Mouse (Mus musculus) neural tube, embryonic 15.5 days (tissue): ENCODE measurements around the gene Ctnnd2. TPM values are rescaled to one million over a fixed set of nuclear protein-coding genes. Genes with fewer than 3 reads are reported as not detected.

ENCODE experiments used
- ATAC-seq: fragments of 200-750 bp; cut with Nextera tagmentation; 2 replicates; pipeline ENCODE4 v1.8.0; 2017; ENCODE audit warnings: mild to moderate bottlenecking, moderate TSS enrichment, moderate library complexity; ENCODE audit not compliant: low FRiP score
- H3K27ac ChIP-seq: fragments of 300-500 bp; sonication (generic); replicated peaks from 2 replicates; pipeline ENCODE4 v1.5.1; 2015; ENCODE audit warnings: mild to moderate bottlenecking, inconsistent platforms
- H3K27me3 ChIP-seq: fragments of 300-500 bp; sonication (generic); replicated peaks from 2 replicates; pipeline ENCODE4 v1.6.1; 2015; ENCODE audit warnings: inconsistent platforms
- H3K36me3 ChIP-seq: fragments of 300-500 bp; sonication (generic); 2 replicates; pipeline ENCODE4 v1.6.1; 2015; ENCODE audit warnings: inconsistent platforms
- H3K4me1 ChIP-seq: fragments of 300-500 bp; sonication (generic); 2 replicates; pipeline ENCODE4 v1.6.1; 2015; ENCODE audit warnings: inconsistent platforms
- H3K4me2 ChIP-seq: fragments of 300-500 bp; sonication (generic); 2 replicates; pipeline ENCODE4 v1.6.1; 2015; ENCODE audit warnings: inconsistent platforms, mild to moderate bottlenecking, moderate library complexity
- H3K4me3 ChIP-seq: fragments of 300-500 bp; sonication (generic); replicated peaks from 2 replicates; pipeline ENCODE4 v1.5.1; 2015; ENCODE audit warnings: mild to moderate bottlenecking, inconsistent platforms
- H3K9ac ChIP-seq: fragments of 300-500 bp; sonication (generic); replicated peaks from 2 replicates; pipeline ENCODE4 v1.6.1; 2015; ENCODE audit warnings: mild to moderate bottlenecking, inconsistent platforms
- H3K9me3 ChIP-seq: fragments of 300-500 bp; sonication (generic); replicated peaks from 2 replicates; pipeline ENCODE4 v1.6.1; 2016; ENCODE audit warnings: inconsistent platforms
- WGBS: fragments of 180-500 bp; shearing (Covaris S2); methylation state at CpG from one replicate; pipeline ENCODE4 v1.1.7; 2015; ENCODE audit warnings: mixed read lengths; 5-methylcytosine and 5-hydroxymethylcytosine counted together
- polyA plus RNA-seq: library from polyadenylated mRNA; unstranded; fragments of >200 nt; fragmentation: Nextera tagmentation; extraction: Ambion mirVana; gene quantifications from 2 replicates; pipeline ENCODE4 v1.2.1, GENCODE M21; 2015

Gene Ctnnd2
- polyA plus RNA-seq, 1 experiment from 2014 or later, result 67.4 TPM

- Histone ChIP-seq H3K4me3 (no peak overlapping the region), H3K36me3 (peaks cover 7% of the 10 kb centered on the region), H3K27ac (no peak overlapping the region), H3K9ac (no peak overlapping the region), H3K4me2 (no peak overlapping the region), H3K9me3 (no peaks in the 10 kb centered on the region), H3K4me1 (peaks cover 11% of the 10 kb centered on the region; the same call in 1 of the 2 replicates), H3K27me3 (no peaks in the 10 kb centered on the region)
- WGBS, result 71% methylated on average over 6 of the region's 6 CpGs
- no peak for ATAC-seq
Measured at GRCm38 (mm10) chr15:31008594-31008993, 836.2 kb downstream of the Ctnnd2 start.

DNA sequence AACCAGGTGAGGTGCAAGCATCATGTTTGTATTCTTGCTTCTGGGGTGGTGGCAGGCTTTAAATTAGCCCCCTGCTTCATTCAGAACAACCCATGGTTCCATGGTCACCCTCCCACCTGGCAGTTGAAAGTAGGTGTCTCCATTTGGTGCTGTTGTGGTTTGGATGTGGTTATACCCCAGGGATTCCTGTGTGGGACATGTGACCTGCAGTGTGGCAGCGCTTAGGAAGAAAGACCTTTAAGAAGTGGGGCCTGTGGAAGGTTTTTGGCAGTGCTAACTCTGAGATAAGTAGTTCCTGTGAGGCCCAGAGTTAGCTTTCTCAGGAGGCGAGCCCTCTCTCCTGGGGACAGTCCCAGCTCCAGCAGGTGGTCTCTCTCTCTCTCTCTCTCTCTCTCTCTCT, 848.4 kb downstream of the Ctnnd2 start:
- H3K9ac ChIP-seq, result no peak overlapping the region
- H3K4me2 ChIP-seq, result no peak overlapping the region
- no peaks in the 10 kb centered on the region for H3K4me1 ChIP-seq
- H3K27me3 ChIP-seq, result no peaks in the 10 kb centered on the region
- H3K9me3 ChIP-seq, result no peaks in the 10 kb centered on the region
- H3K4me3 ChIP-seq, result no peak overlapping the region
- no peak for ATAC-seq
- WGBS, result 84% methylated on average over 2 of the region's 2 CpGs
- H3K36me3 ChIP-seq, result peaks cover 7% of the 10 kb centered on the region; the same call in 1 of the 2 replicates
- no peak overlapping the region for H3K27ac ChIP-seq

GRCm38 (mm10) chr15:31022012-31022411, 849.6 kb downstream of the Ctnnd2 start:
- Histone ChIP-seq H3K4me2 (no peak overlapping the region), H3K4me1 (no peaks in the 10 kb centered on the region), H3K27me3 (no peaks in the 10 kb centered on the region), H3K27ac (no peak overlapping the region), H3K4me3 (no peak overlapping the region), H3K9me3 (no peaks in the 10 kb centered on the region), H3K36me3 (peaks cover 14% of the 10 kb centered on the region), H3K9ac (no peak overlapping the region)
- WGBS, result 60% methylated on average over 1 of the region's 1 CpGs
- ATAC-seq, result no peak

DNA sequence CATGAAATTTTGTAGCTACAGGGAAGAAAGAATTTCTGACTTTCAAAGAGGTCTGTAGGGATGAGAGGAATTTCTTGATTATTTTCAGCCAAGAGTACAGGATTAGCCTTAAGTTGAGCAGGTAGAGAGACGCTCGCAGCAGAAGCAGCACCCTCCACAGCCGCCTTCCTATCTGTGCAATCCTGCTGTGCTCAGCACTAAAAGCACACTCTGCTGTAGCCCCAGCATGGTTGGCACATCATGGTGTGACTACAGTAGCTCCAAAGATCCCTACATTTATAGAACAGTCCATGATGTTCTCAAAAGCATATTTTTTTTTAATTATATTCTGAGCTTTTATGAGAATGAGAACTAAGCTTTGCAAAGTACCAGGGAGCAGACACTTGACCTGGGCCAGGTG, 850.1 kb downstream of the Ctnnd2 start:
- H3K9me3 ChIP-seq, result no peaks in the 10 kb centered on the region
- H3K36me3 ChIP-seq, result peaks cover 19% of the 10 kb centered on the region
- no peak for ATAC-seq
- no peaks in the 10 kb centered on the region for H3K27me3 ChIP-seq
- WGBS, result 94% methylated on average over 3 of the region's 3 CpGs
- no peak overlapping the region for H3K4me3 ChIP-seq
- no peaks in the 10 kb centered on the region for H3K4me1 ChIP-seq
- H3K4me2 ChIP-seq, result no peak overlapping the region
- H3K27ac ChIP-seq, result no peak overlapping the region
- H3K9ac ChIP-seq, result no peak overlapping the region

- H3K9me3 ChIP-seq, result no peaks in the 10 kb centered on the region
- 86% methylated on average over 5 of the region's 5 CpGs for WGBS
- H3K27me3 ChIP-seq, result no peaks in the 10 kb centered on the region
- no peak overlapping the region for H3K9ac ChIP-seq
- H3K4me1 ChIP-seq, result no peaks in the 10 kb centered on the region
- H3K4me2 ChIP-seq, result no peak overlapping the region
- peaks cover 20% of the 10 kb centered on the region for H3K36me3 ChIP-seq
- no peak overlapping the region for H3K4me3 ChIP-seq
- H3K27ac ChIP-seq, result no peak overlapping the region
- no peak for ATAC-seq
Measured at GRCm38 (mm10) chr15:31023766-31024165, 851.4 kb downstream of the Ctnnd2 start.

- Histone ChIP-seq H3K9me3 (no peaks in the 10 kb centered on the region), H3K36me3 (peaks cover 16% of the 10 kb centered on the region), H3K4me2 (no peak overlapping the region), H3K27me3 (no peaks in the 10 kb centered on the region), H3K4me1 (no peaks in the 10 kb centered on the region), H3K4me3 (no peak overlapping the region), H3K9ac (no peak overlapping the region), H3K27ac (no peak overlapping the region)
- no peak for ATAC-seq
- 89% methylated on average over 26 of the region's 26 CpGs for WGBS
Measured at GRCm38 (mm10) chr15:31027448-31028230, 855.2 kb downstream of the Ctnnd2 start.

GRCm38 (mm10) chr15:31044983-31045382, 872.6 kb downstream of the Ctnnd2 start:
- no peak overlapping the region for H3K4me2 ChIP-seq
- H3K36me3 ChIP-seq, result no peaks in the 10 kb centered on the region
- WGBS, result 63% methylated on average over 1 of the region's 1 CpGs
- no peaks in the 10 kb centered on the region for H3K4me1 ChIP-seq
- no peaks in the 10 kb centered on the region for H3K9me3 ChIP-seq
- no peaks in the 10 kb centered on the region for H3K27me3 ChIP-seq
- no peak overlapping the region for H3K4me3 ChIP-seq
- no peak overlapping the region for H3K9ac ChIP-seq
- H3K27ac ChIP-seq, result no peak overlapping the region
- ATAC-seq, result no peak

- Histone ChIP-seq H3K9ac (no peak overlapping the region), H3K36me3 (no peaks in the 10 kb centered on the region), H3K4me1 (no peaks in the 10 kb centered on the region), H3K4me2 (no peak overlapping the region), H3K9me3 (no peaks in the 10 kb centered on the region), H3K27ac (no peak overlapping the region), H3K27me3 (no peaks in the 10 kb centered on the region), H3K4me3 (no peak overlapping the region)
- 47% methylated on average over 5 of the region's 5 CpGs for WGBS
- no peak for ATAC-seq
Measured at GRCm38 (mm10) chr15:31051496-31051895, 879.1 kb downstream of the Ctnnd2 start.

DNA sequence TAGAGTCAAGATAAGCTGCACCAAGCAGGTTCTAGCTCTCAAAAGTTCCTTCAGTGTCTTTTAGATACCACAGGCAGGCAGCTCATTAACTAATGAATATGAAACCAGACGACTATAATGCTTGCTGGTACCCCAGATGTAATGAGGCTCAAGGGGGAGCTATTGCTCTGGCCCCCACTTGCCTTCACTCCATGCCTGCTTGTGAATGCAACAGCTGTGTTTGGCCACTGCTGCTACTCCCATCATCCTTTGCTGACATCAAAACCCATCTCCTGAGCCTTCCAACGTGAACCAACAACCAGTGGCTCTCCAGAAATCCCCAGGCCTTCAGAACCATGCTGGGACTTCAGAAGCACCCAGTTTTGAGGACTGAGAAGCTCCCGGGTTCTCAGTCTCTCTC, 883.8 kb downstream of the Ctnnd2 start:
- ATAC-seq, result no peak
- Histone ChIP-seq H3K4me2 (no peak overlapping the region), H3K27me3 (no peaks in the 10 kb centered on the region), H3K9me3 (no peaks in the 10 kb centered on the region), H3K4me1 (no peaks in the 10 kb centered on the region), H3K9ac (no peak overlapping the region), H3K4me3 (no peak overlapping the region), H3K27ac (no peak overlapping the region), H3K36me3 (no peaks in the 10 kb centered on the region)
- 65% methylated on average over 3 of the region's 3 CpGs for WGBS

- 79% methylated on average over 6 of the region's 6 CpGs for WGBS
- ATAC-seq, result no peak
- Histone ChIP-seq H3K9ac (no peak overlapping the region), H3K4me3 (no peak overlapping the region), H3K27me3 (no peaks in the 10 kb centered on the region), H3K27ac (no peak overlapping the region), H3K4me2 (no peak overlapping the region), H3K4me1 (no peaks in the 10 kb centered on the region), H3K36me3 (no peaks in the 10 kb centered on the region), H3K9me3 (no peaks in the 10 kb centered on the region)
Measured at GRCm38 (mm10) chr15:31058315-31058714, 885.9 kb downstream of the Ctnnd2 start.

GRCm38 (mm10) chr15:31063734-31064133, 891.3 kb downstream of the Ctnnd2 start:
- Histone ChIP-seq H3K4me1 (no peaks in the 10 kb centered on the region), H3K9ac (no peak overlapping the region), H3K4me3 (no peak overlapping the region), H3K27me3 (no peaks in the 10 kb centered on the region), H3K27ac (no peak overlapping the region), H3K36me3 (no peaks in the 10 kb centered on the region), H3K4me2 (no peak overlapping the region), H3K9me3 (no peaks in the 10 kb centered on the region)
- ATAC-seq, result no peak
- whole genome bisulfite sequencing, result 59% methylated on average over 3 of the region's 3 CpGs

- H3K27me3 ChIP-seq, result no peaks in the 10 kb centered on the region
- no peak overlapping the region for H3K9ac ChIP-seq
- WGBS, result 69% methylated on average over 2 of the region's 2 CpGs
- H3K9me3 ChIP-seq, result no peaks in the 10 kb centered on the region
- no peak overlapping the region for H3K4me3 ChIP-seq
- H3K4me2 ChIP-seq, result no peak overlapping the region
- ATAC-seq, result no peak
- no peaks in the 10 kb centered on the region for H3K4me1 ChIP-seq
- H3K27ac ChIP-seq, result no peak overlapping the region
- no peaks in the 10 kb centered on the region for H3K36me3 ChIP-seq
Measured at GRCm38 (mm10) chr15:31068127-31068526, 895.7 kb downstream of the Ctnnd2 start.
